Mouse (Mus musculus) kidney, embryonic 14.5 days (tissue): ENCODE data around the gene Pacrg. TPM values are rescaled to one million over a fixed set of nuclear protein-coding genes. Genes with fewer than 3 reads are reported as not detected.

Source experiments
- ATAC-seq: fragments of 200-750 bp; cut with Nextera tagmentation; 2 replicates; pipeline ENCODE4 v1.8.0; 2017; ENCODE audit warnings: moderate number of reproducible peaks, mild to moderate bottlenecking, moderate TSS enrichment, moderate library complexity; ENCODE audit not compliant: low FRiP score, low TSS enrichment
- H3K27ac ChIP-seq: fragments of 300-500 bp; sonication (generic); 2 replicates; pipeline ENCODE4 v1.5.1; 2014; ENCODE audit warnings: low read depth, mild to moderate bottlenecking, low read length, moderate library complexity, mixed read lengths
- H3K27me3 ChIP-seq: fragments of 300-500 bp; sonication (generic); 2 replicates; pipeline ENCODE4 v1.6.1; 2014; ENCODE audit warnings: mild to moderate bottlenecking, low read length; ENCODE audit not compliant: control insufficient read depth, insufficient read depth
- H3K36me3 ChIP-seq: fragments of 300-500 bp; sonication (generic); 2 replicates; pipeline ENCODE4 v1.6.1; 2014; ENCODE audit warnings: low read length, mixed read lengths; ENCODE audit not compliant: control insufficient read depth, insufficient read depth
- H3K4me1 ChIP-seq: fragments of 300-500 bp; sonication (generic); 2 replicates; pipeline ENCODE4 v1.6.1; 2014; ENCODE audit warnings: low read length, mixed read lengths; ENCODE audit not compliant: control insufficient read depth, insufficient read depth
- H3K4me2 ChIP-seq: fragments of 300-500 bp; sonication (generic); replicated peaks from 2 replicates; pipeline ENCODE4 v1.6.1; 2014; ENCODE audit warnings: low read depth, mild to moderate bottlenecking, low read length
- H3K4me3 ChIP-seq: fragments of 300-500 bp; sonication (generic); 2 replicates; pipeline ENCODE4 v1.5.1; 2014; ENCODE audit warnings: mild to moderate bottlenecking, low read length
- H3K9ac ChIP-seq: fragments of 300-500 bp; sonication (generic); 2 replicates; pipeline ENCODE4 v1.6.1; 2014; ENCODE audit warnings: low read depth, mild to moderate bottlenecking, low read length, moderate library complexity
- H3K9me3 ChIP-seq: fragments of 300-500 bp; sonication (generic); 2 replicates; pipeline ENCODE4 v1.6.1; 2016; ENCODE audit warnings: low read length; ENCODE audit not compliant: control insufficient read depth
- WGBS: fragments of 180-500 bp; shearing (Covaris S2); extraction: QIAGEN DNeasy Blood & Tissue Kit; methylation state at CpG from one replicate; pipeline ENCODE4 v1.1.7; 2014; 5-methylcytosine and 5-hydroxymethylcytosine counted together
- polyA plus RNA-seq: library from polyadenylated mRNA; unstranded; fragments of >200 nt; fragmentation: Nextera tagmentation; extraction: Ambion mirVana; gene quantifications from 2 replicates; pipeline ENCODE4 v1.2.1, GENCODE M21; 2014

The Pacrg gene
- polyA plus RNA-seq, 1 experiment from 2014 or later = 1.7 TPM

- no peaks in the 10 kb centered on the region for H3K27me3 ChIP-seq
- no peaks in the 10 kb centered on the region for H3K9me3 ChIP-seq
- no peak overlapping the region for H3K4me2 ChIP-seq
- no peak overlapping the region for H3K9ac ChIP-seq
- WGBS = 91% methylated on average over 7 of the region's 7 CpGs
- H3K36me3 ChIP-seq = no peaks in the 10 kb centered on the region
- H3K4me3 ChIP-seq = no peak overlapping the region
- ATAC-seq = no peak
- H3K4me1 ChIP-seq = no peaks in the 10 kb centered on the region
- no peak overlapping the region for H3K27ac ChIP-seq
Observed at GRCm38 (mm10) chr17:10361882-10362291, 478.2 kb downstream of the Pacrg start.

GRCm38 (mm10) chr17:10360738-10361137 is 479.4 kb downstream of the Pacrg start:
- no peaks in the 10 kb centered on the region for H3K9me3 ChIP-seq
- no peaks in the 10 kb centered on the region for H3K27me3 ChIP-seq
- no peak overlapping the region for H3K9ac ChIP-seq
- no peak overlapping the region for H3K4me2 ChIP-seq
- peaks cover 6% of the 10 kb centered on the region; the same call in 1 of the 2 replicates for H3K4me1 ChIP-seq
- WGBS = 66% methylated on average over 4 of the region's 4 CpGs
- no peak overlapping the region for H3K27ac ChIP-seq
- ATAC-seq = no peak
- H3K36me3 ChIP-seq = no peaks in the 10 kb centered on the region
- H3K4me3 ChIP-seq = no peak overlapping the region

DNA sequence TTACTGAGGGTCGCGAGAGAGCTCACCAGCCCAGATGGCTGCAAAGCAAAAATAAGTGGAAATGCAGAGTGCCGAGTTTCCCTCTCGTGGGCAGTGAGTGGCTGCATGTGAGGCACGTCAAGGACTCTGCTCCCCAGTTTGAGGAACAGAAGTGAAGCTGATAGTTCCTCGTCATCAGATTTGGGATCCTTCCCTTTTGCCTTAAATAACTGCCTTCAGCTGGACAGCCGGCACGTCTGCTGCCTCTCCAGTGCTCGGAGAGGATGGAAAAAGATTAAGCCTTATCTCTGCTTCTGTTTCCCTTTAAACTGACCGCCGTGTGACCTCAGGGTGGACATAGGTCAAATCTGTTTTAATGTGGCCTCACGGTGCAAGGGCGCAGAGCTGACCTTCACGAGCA is 480.6 kb downstream of the Pacrg start:
- no peak overlapping the region for H3K4me3 ChIP-seq
- no peak overlapping the region for H3K4me2 ChIP-seq
- H3K36me3 ChIP-seq = no peaks in the 10 kb centered on the region
- H3K9me3 ChIP-seq = no peaks in the 10 kb centered on the region
- no peak overlapping the region for H3K27ac ChIP-seq
- 70% methylated on average over 14 of the region's 14 CpGs for WGBS
- ATAC-seq = no peak
- peaks cover 9% of the 10 kb centered on the region; the same call in 1 of the 2 replicates for H3K4me1 ChIP-seq
- no peaks in the 10 kb centered on the region for H3K27me3 ChIP-seq
- no peak overlapping the region for H3K9ac ChIP-seq

DNA sequence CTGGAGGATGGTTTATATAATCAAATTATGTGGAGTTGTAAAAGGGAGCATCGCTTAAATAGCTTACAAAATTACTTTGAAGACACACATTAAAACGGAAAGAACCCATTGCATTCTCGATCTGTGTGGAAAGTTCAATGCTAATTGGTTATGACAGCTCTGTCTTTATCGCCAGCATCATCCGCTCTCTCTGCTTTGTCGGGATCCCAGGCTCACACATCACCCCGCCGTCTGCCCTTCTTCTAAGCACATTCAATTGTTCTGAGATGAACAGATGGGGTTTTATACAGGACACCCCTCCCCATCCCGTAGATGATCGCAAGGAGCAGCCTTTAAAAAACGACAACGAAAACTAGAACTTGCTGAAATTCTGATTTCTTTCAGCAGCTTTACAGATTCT is 482.8 kb downstream of the Pacrg start:
- no peak overlapping the region for H3K4me3 ChIP-seq
- H3K27ac ChIP-seq = no peak overlapping the region
- H3K4me2 ChIP-seq = no peak overlapping the region
- H3K4me1 ChIP-seq = peaks cover 9% of the 10 kb centered on the region; the same call in 1 of the 2 replicates
- 87% methylated on average over 12 of the region's 12 CpGs for WGBS
- ATAC-seq = no peak
- no peaks in the 10 kb centered on the region for H3K27me3 ChIP-seq
- H3K36me3 ChIP-seq = no peaks in the 10 kb centered on the region
- no peaks in the 10 kb centered on the region for H3K9me3 ChIP-seq
- no peak overlapping the region for H3K9ac ChIP-seq

- H3K4me1 ChIP-seq = peaks cover 9% of the 10 kb centered on the region; the same call in 1 of the 2 replicates
- H3K4me3 ChIP-seq = no peak overlapping the region
- 25% methylated on average over 6 of the region's 6 CpGs for WGBS
- H3K9ac ChIP-seq = no peak overlapping the region
- H3K36me3 ChIP-seq = no peaks in the 10 kb centered on the region
- H3K27ac ChIP-seq = no peak overlapping the region
- no peaks in the 10 kb centered on the region for H3K27me3 ChIP-seq
- no peak overlapping the region for H3K4me2 ChIP-seq
- no peak for ATAC-seq
- H3K9me3 ChIP-seq = no peaks in the 10 kb centered on the region
Observed at GRCm38 (mm10) chr17:10356294-10356693, 483.8 kb downstream of the Pacrg start.

- Histone ChIP-seq H3K4me3 (no peak overlapping the region), H3K27me3 (no peaks in the 10 kb centered on the region), H3K9ac (no peak overlapping the region), H3K36me3 (no peaks in the 10 kb centered on the region), H3K4me1 (peaks cover 9% of the 10 kb centered on the region; the same call in 1 of the 2 replicates), H3K9me3 (no peaks in the 10 kb centered on the region), H3K27ac (no peak overlapping the region), H3K4me2 (no peak overlapping the region)
- ATAC-seq = no peak
- 4% methylated on average over 8 of the region's 8 CpGs for WGBS
Observed at GRCm38 (mm10) chr17:10355746-10356145, 484.4 kb downstream of the Pacrg start.

Other genes starting within 250 kb of the Pacrg start
- gene Prkn, start 73 bp upstream of the Pacrg start, polyA plus RNA-seq = 1.3 and 2.2 TPM in 2 replicates